Mouse (Mus musculus): ENCODE measurements around the gene Dapk3. TPM values are rescaled to one million over a fixed set of nuclear protein-coding genes. Genes with fewer than 3 reads are reported as not detected.
A peak's percentile ranks its signal among the peaks of the same experiment; 100 is the strongest.

The Dapk3 gene
- polyA plus RNA-seq, 1 experiment from 2014 or later, result 51.0 TPM

DNA sequence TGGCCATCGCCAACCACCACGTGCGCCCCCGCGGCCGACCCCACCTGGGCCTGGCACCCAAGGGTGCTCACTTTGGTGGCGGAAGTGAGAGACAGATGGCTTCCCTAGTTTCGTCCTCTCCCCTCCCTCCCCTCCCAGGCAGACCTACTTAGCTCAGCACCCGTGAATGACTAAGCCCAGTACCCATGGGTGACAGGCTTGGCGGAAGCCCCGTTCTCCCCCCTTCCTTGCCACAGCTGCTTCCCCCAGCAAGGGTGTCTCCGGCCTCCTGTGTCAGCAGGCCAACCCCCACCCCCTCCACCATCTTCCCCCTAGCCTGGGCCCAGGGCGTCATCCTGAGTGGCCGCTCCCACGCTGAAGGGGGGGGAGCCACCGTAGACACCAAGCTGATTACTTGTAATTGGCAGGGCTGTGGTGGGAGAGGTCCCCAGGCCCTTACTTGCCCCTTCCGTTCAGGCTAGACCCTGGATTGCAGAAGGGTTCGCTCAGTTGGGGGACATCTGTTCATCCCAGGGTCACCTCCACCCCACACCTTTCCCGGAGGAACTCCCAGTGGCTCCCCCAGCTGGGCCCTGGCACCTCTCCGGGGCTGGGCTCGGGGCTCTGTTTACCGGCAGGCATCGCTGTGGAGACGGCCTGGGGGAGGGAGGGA, 44.5 kb upstream of the Dapk3 start:
- H3K4me1 ChIP-seq (ENCODE audit: control insufficient read depth in 2 of 2, insufficient read depth in 2 of 2, low read length in 2 of 2), result peaks cover 38 to 61% of the 10 kb centered on the region in 2 experiments
- peak overlapping the region; percentile 94 for H3K4me2 ChIP-seq (ENCODE audit: low read length)

DNA sequence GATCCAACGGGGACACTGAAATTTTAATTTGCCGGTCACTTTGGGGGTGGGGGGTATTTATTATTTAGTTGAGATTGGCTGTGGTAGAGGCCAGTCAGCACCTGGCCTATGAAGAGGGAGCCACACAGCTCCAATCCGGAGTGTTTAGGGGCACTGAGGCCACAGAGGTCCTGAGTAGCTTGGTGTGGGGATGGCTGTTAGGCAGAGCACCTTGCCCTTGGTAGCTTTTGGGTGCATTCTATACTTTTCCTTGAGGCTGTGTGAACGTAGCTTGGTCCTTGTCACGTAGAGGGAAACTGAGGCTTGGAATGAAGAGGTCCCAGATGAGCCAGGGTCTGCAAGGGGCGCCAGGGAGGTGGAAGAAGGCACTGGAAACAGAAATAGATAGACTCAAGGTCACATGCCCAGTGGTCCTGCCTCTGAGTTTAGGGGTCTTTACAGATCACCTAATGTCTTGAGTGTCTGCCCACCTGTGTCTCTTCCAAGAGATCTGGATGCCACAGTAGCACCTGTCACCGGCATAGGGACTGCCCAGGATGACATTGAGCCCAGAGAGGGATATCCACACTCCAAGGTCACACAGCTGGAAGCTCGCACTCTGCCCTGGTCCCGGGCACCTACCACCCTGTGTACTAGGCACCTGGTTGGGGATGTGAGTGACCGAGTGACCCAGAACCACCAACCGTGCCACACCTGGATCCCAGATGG, 43.8 kb upstream of the Dapk3 start:
- no peak for ATAC-seq (ENCODE audit: insufficient number of reproducible peaks, insufficient read depth, low FRiP score, low read depth)
- peak overlapping the region; percentile 90 for H3K9ac ChIP-seq (ENCODE audit: low read length)
- H3K36me3 ChIP-seq (ENCODE audit: control insufficient read depth, insufficient read depth, low read length), result peaks cover 12% of the 10 kb centered on the region
- WGBS, result 52% methylated on average over 11 of the region's 11 CpGs
- peaks cover 38 to 62% of the 10 kb centered on the region in 2 experiments for H3K4me1 ChIP-seq (ENCODE audit: control insufficient read depth in 2 of 2, insufficient read depth in 2 of 2, low read length in 2 of 2)
- no peaks in the 10 kb centered on the region for H3K9me3 ChIP-seq (ENCODE audit: control insufficient read depth, low read length)
- peak overlapping the region; percentile 94 for H3K4me2 ChIP-seq (ENCODE audit: low read length)
- H3K27ac ChIP-seq (replicated peaks in 1 of 2; ENCODE audit: control insufficient read depth in 1 of 2, insufficient read depth in 1 of 2, low read depth in 2 of 2, low read length in 2 of 2), result peak overlapping the region; percentile 58 to 94
- peak overlapping the region; percentile 80 to 97 for H3K4me3 ChIP-seq (ENCODE audit: control insufficient read depth in 1 of 2, insufficient read depth in 1 of 2, low read depth in 1 of 2, low read length in 2 of 2)
- peaks cover 4% of the 10 kb centered on the region for H3K27me3 ChIP-seq (ENCODE audit: control insufficient read depth, insufficient read depth, low read length)

More for the DNA sequence above, 44.5 kb upstream of the Dapk3 start:
- WGBS, result under 1% methylated on average over 20 of the region's 24 CpGs
- Histone ChIP-seq H3K27ac (replicated peaks in 1 of 2; ENCODE audit: control insufficient read depth in 1 of 2, insufficient read depth in 1 of 2, low read depth in 2 of 2, low read length in 2 of 2) (peak overlapping the region; percentile 88 to 94), H3K4me3 (ENCODE audit: control insufficient read depth in 1 of 2, insufficient read depth in 1 of 2, low read depth in 1 of 2, low read length in 2 of 2) (peak overlapping the region; percentile 80 to 97), H3K9ac (ENCODE audit: low read length) (peak overlapping the region; percentile 90), H3K9me3 (ENCODE audit: control insufficient read depth, low read length) (no peaks in the 10 kb centered on the region), H3K36me3 (ENCODE audit: control insufficient read depth, insufficient read depth, low read length) (0 out of 2 replicates have a peak, but pooled peaks cover 6% of the 10 kb centered on the region), H3K27me3 (ENCODE audit: control insufficient read depth, insufficient read depth, low read length) (peaks cover 5% of the 10 kb centered on the region)
- ATAC-seq (ENCODE audit: insufficient number of reproducible peaks, insufficient read depth, low FRiP score, low read depth), result no peak

DNA sequence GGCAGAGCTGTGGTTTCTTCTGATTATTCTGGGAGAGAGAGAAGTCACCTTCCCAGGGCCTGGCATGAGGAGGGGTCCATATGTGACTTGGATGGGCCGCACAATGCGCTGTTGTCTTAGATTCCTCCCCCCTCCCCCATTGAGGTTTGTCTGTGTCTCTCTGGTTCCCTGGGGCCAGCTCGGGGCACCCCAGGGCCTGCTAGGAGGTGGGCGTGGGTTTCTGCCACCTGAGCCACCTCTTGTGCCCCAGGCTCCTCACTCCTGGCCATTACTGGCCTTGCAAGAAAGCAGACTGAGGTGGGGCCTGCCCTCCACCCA, 43.3 kb upstream of the Dapk3 start:
- WGBS, result 59% methylated on average over 4 of the region's 4 CpGs
- Histone ChIP-seq H3K4me1 (ENCODE audit: control insufficient read depth in 2 of 2, insufficient read depth in 2 of 2, low read length in 2 of 2) (peaks cover 36 to 59% of the 10 kb centered on the region in 2 experiments), H3K4me2 (ENCODE audit: low read length) (peak overlapping the region; percentile 94), H3K4me3 (ENCODE audit: control insufficient read depth in 1 of 2, insufficient read depth in 1 of 2, low read depth in 1 of 2, low read length in 2 of 2) (peak overlapping the region in 1 of 2 experiments; percentile 80; a peak in 1 of 4 replicates), H3K9ac (ENCODE audit: low read length) (peak overlapping the region; percentile 90; the same call in 1 of the 2 replicates), H3K36me3 (ENCODE audit: control insufficient read depth, insufficient read depth, low read length) (peaks cover 18% of the 10 kb centered on the region), H3K9me3 (ENCODE audit: control insufficient read depth, low read length) (no peaks in the 10 kb centered on the region), H3K27me3 (ENCODE audit: control insufficient read depth, insufficient read depth, low read length) (no peaks in the 10 kb centered on the region), H3K27ac (replicated peaks in 1 of 2; ENCODE audit: control insufficient read depth in 1 of 2, insufficient read depth in 1 of 2, low read depth in 2 of 2, low read length in 2 of 2) (peak overlapping the region in 1 of 2 experiments; percentile 94; a peak in 1 of 4 replicates)
- no peak for ATAC-seq (ENCODE audit: insufficient number of reproducible peaks, insufficient read depth, low FRiP score, low read depth)

DNA sequence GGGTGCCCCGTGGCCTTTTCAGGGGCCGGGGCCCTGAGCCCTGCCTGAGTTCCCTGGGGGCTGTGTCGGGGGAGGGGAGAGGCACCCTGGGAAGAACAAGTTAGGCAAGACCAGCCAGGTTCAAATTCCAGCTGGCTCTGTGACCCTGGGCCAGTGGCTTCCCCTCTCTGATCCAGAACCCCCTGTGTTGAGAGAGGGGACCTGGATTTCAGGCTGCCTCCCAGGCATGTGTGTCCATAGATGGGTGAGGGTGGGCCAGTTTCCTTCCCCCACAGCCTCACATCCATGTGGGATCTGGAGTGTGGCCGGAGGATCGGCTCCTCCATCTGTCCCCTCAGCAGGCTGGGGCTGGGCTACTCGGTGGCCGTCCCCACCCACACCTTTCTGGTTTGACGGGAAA, 42.8 kb upstream of the Dapk3 start:
- H3K4me1 ChIP-seq (ENCODE audit: control insufficient read depth in 2 of 2, insufficient read depth in 2 of 2, low read length in 2 of 2), result peaks cover 36 to 58% of the 10 kb centered on the region in 2 experiments
- no peak for ATAC-seq (ENCODE audit: insufficient number of reproducible peaks, insufficient read depth, low FRiP score, low read depth)

DNA sequence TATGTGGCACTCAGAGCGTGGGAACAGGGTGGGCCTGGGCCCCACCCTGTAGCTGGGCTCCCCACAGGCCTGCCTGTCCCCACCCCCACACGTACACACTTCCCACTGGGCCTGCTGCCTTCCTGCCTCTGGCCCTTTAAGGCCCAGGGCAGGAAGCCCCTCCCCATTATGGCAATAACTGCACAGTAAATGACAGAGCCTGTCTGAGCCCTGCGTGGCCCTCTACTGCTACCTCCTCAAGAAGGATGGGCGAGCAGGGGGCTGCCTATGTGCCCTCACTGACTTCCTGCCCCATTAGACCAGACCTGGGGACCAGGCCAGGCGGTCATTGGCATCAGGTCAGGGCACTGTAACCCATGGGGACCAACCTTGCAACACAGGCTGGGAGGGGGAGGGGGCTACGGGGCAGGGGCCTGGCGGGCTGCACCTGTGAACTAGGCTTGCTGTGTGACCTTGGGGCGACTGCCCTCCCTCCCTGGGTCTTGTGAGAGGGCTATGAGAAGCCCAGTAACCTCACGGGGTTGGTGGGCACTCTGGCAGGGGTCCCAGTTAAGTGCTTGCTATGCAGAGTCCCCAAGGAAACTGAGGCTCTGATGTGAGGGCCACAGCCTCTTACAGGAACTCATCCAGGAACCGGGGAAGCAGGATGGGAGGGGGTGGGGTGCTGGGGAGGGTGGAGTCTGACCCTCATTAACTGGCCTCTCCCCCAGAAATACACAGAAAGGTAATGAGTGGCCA, 41.9 kb upstream of the Dapk3 start:
- Histone ChIP-seq H3K27me3 (ENCODE audit: control insufficient read depth, insufficient read depth, low read length) (no peaks in the 10 kb centered on the region), H3K4me3 (ENCODE audit: control insufficient read depth in 1 of 2, insufficient read depth in 1 of 2, low read depth in 1 of 2, low read length in 2 of 2) (peak overlapping the region; percentile 14 to 80; a peak in 1 of 4 replicates), H3K9ac (ENCODE audit: low read length) (peak overlapping the region; percentile 90), H3K27ac (replicated peaks in 1 of 2; ENCODE audit: control insufficient read depth in 1 of 2, insufficient read depth in 1 of 2, low read depth in 2 of 2, low read length in 2 of 2) (peak overlapping the region in 1 of 2 experiments; percentile 43; a peak in 2 of 4 replicates), H3K4me2 (ENCODE audit: low read length) (peak overlapping the region; percentile 94), H3K4me1 (ENCODE audit: control insufficient read depth in 2 of 2, insufficient read depth in 2 of 2, low read length in 2 of 2) (peaks cover 34 to 50% of the 10 kb centered on the region in 2 experiments), H3K36me3 (ENCODE audit: control insufficient read depth, insufficient read depth, low read length) (peaks cover 32% of the 10 kb centered on the region), H3K9me3 (ENCODE audit: control insufficient read depth, low read length) (no peaks in the 10 kb centered on the region)
- WGBS, result 54% methylated on average over 10 of the region's 10 CpGs
- ATAC-seq (ENCODE audit: insufficient number of reproducible peaks, insufficient read depth, low FRiP score, low read depth), result no peak

More for the DNA sequence above, 42.8 kb upstream of the Dapk3 start:
- Histone ChIP-seq H3K4me2 (ENCODE audit: low read length) (peak overlapping the region; percentile 94), H3K9ac (ENCODE audit: low read length) (peak overlapping the region; percentile 90), H3K4me3 (ENCODE audit: control insufficient read depth in 1 of 2, insufficient read depth in 1 of 2, low read depth in 1 of 2, low read length in 2 of 2) (peak overlapping the region in 1 of 2 experiments; percentile 80; a peak in 1 of 4 replicates), H3K27me3 (ENCODE audit: control insufficient read depth, insufficient read depth, low read length) (no peaks in the 10 kb centered on the region), H3K27ac (replicated peaks in 1 of 2; ENCODE audit: control insufficient read depth in 1 of 2, insufficient read depth in 1 of 2, low read depth in 2 of 2, low read length in 2 of 2) (peak overlapping the region in 1 of 2 experiments; percentile 43; a peak in 2 of 4 replicates), H3K9me3 (ENCODE audit: control insufficient read depth, low read length) (no peaks in the 10 kb centered on the region), H3K36me3 (ENCODE audit: control insufficient read depth, insufficient read depth, low read length) (peaks cover 23% of the 10 kb centered on the region)
- 55% methylated on average over 8 of the region's 8 CpGs for WGBS

DNA sequence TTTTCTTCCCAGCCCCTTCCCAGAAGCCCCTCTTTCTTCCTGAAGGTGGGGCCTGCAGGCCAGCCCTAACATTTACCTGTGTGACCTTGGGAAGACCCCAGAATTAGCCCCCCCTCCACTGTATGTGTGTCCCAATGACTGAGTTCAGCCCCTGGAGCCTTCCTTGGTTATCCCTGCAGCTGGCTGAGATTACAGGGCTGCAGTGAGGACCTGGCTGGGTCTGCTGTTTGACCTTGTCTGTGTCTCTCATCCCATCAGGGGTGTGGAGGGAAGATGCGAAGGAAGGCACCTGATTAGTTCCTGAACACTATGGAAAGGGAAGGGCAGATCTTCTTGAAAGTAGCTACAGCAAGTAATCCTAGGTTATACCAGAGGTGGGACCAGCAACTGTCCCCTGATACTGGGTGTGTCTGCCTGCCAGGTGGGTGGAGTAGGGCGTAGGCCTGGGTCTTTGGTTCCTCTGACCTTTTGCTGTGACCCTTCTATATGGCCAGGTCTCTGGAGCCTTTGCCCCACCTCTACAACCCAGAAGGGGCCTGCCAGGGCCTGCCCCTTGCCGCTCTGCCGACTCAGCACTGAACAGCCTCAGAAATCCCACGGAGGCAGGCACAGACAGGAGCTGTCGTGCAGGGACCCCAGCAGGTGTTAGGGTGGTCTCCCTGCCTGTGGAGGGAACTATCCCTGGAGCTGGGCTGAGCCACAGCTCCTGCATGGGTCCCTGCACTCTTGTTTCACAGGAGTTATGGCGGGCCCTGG, 41.2 kb upstream of the Dapk3 start:
- H3K27me3 ChIP-seq (ENCODE audit: control insufficient read depth, insufficient read depth, low read length), result no peaks in the 10 kb centered on the region
- peaks cover 39% of the 10 kb centered on the region for H3K36me3 ChIP-seq (ENCODE audit: control insufficient read depth, insufficient read depth, low read length)
- H3K4me3 ChIP-seq (ENCODE audit: control insufficient read depth in 1 of 2, insufficient read depth in 1 of 2, low read depth in 1 of 2, low read length in 2 of 2), result no peak overlapping the region
- peak overlapping the region; percentile 94; the same call in 1 of the 2 replicates for H3K4me2 ChIP-seq (ENCODE audit: low read length)
- WGBS, result 85% methylated on average over 7 of the region's 7 CpGs
- no peak for ATAC-seq (ENCODE audit: insufficient number of reproducible peaks, insufficient read depth, low FRiP score, low read depth)
- H3K9ac ChIP-seq (ENCODE audit: low read length), result peak overlapping the region; percentile 90
- H3K4me1 ChIP-seq (ENCODE audit: control insufficient read depth in 2 of 2, insufficient read depth in 2 of 2, low read length in 2 of 2), result peaks cover 34 to 50% of the 10 kb centered on the region in 2 experiments
- no peaks in the 10 kb centered on the region for H3K9me3 ChIP-seq (ENCODE audit: control insufficient read depth, low read length)
- peak overlapping the region in 1 of 2 experiments; percentile 43; a peak in 2 of 4 replicates for H3K27ac ChIP-seq (replicated peaks in 1 of 2; ENCODE audit: control insufficient read depth in 1 of 2, insufficient read depth in 1 of 2, low read depth in 2 of 2, low read length in 2 of 2)

Data from heart, embryonic 14.5 days (tissue).